8 mouse cellular contexts compared by ENCODE assay signal in the genomic region with DNA sequence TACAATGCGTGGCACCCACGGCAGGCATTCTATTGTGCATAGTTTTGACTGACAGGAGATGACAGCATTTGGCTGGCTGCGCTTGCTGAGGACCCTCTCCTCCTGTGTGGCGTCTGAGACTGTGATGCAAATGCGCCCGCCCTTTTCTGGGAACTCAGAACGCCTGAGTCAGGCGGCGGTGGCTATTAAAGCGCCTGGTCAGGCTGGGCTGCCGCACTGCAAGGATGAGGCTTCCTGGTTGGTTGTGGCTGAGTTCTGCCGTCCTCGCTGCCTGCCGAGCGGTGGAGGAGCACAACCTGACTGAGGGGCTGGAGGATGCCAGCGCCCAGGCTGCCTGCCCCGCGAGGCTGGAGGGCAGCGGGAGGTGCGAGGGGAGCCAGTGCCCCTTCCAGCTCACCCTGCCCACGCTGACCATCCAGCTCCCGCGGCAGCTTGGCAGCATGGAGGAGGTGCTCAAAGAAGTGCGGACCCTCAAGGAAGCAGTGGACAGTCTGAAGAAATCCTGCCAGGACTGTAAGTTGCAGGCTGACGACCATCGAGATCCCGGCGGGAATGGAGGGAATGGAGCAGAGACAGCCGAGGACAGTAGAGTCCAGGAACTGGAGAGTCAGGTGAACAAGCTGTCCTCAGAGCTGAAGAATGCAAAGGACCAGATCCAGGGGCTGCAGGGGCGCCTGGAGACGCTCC. TPM values are rescaled to one million over a fixed set of nuclear protein-coding genes. Genes with fewer than 3 reads are reported as not detected.
DNase-seq lines count a peak whose midpoint lies in the region; ATAC-seq lines count a peak whose summit lies in the region.

A gene (plus strand): TSS at position 150 of the 687 bp plus-strand sequence.

- peak within 1 kb of the TSS; percentile 66 for H3K9ac ChIP-seq in limb, embryonic 11.5 days (ENCODE audit: low read length)
- H3K9ac ChIP-seq in midbrain, embryonic 11.5 days (ENCODE audit: low read length) = peak within 1 kb of the TSS; percentile 75

- ATAC-seq in inflammation-experienced regulatory T-cells, adult 6 months = peak; percentile 47
- ATAC-seq in limb, embryonic 11.5 days (ENCODE audit: insufficient number of reproducible peaks, low FRiP score, low TSS enrichment, low read depth) = peak; percentile 75
- ATAC-seq in midbrain, embryonic 11.5 days (ENCODE audit: low FRiP score) = peak; percentile 96

- peak; percentile 3 to 18 for DNase-seq in cerebellum, adult 18-20 months
- DNase-seq in cerebellum, adult 9-11 months = no peak
- DNase-seq in embryo, embryonic 10 days (ENCODE audit: low spot score) = peak; percentile 87
- peak; percentile 56 for DNase-seq in gastrocnemius, postnatal 25 days
- DNase-seq in limb, embryonic 11.5 days (ENCODE audit: low spot score) = peak; percentile 71
- peak; percentile 95 for DNase-seq in midbrain, embryonic 11.5 days (ENCODE audit: low spot score, missing footprints)
- peak; percentile 51 for DNase-seq in skeletal muscle tissue, adult 2 months (ENCODE audit: low read depth, low spot score)

- no peaks in the 10 kb centered on the region for H3K36me3 ChIP-seq in limb, embryonic 11.5 days (ENCODE audit: control insufficient read depth, insufficient read depth, low read length)
- no peaks in the 10 kb centered on the region for H3K36me3 ChIP-seq in midbrain, embryonic 11.5 days (ENCODE audit: control insufficient read depth, insufficient read depth, low read length)

- 0 out of 2 replicates have a peak, but pooled peaks cover 5% of the 10 kb centered on the region for H3K27me3 ChIP-seq in limb, embryonic 11.5 days (ENCODE audit: control insufficient read depth, insufficient read depth, low read length)
- H3K27me3 ChIP-seq in midbrain, embryonic 11.5 days (ENCODE audit: control insufficient read depth, insufficient read depth, low read length) = no peaks in the 10 kb centered on the region

- WGBS in limb, embryonic 11.5 days = 7% methylated on average over 31 of the region's 31 CpGs
- 6% methylated on average over 31 of the region's 31 CpGs for WGBS in midbrain, embryonic 11.5 days

- H3K4me3 ChIP-seq in limb, embryonic 11.5 days (ENCODE audit: low read depth, low read length) = peak within 1 kb of the TSS; percentile 36
- peak within 1 kb of the TSS; percentile 46 for H3K4me3 ChIP-seq in midbrain, embryonic 11.5 days (ENCODE audit: low read depth, low read length)

- peak within 1 kb of the TSS; percentile 77 for H3K4me2 ChIP-seq in limb, embryonic 11.5 days (ENCODE audit: low read depth, severe bottlenecking)
- peak within 1 kb of the TSS; percentile 77 for H3K4me2 ChIP-seq in midbrain, embryonic 11.5 days

- H3K9me3 ChIP-seq in limb, embryonic 11.5 days (ENCODE audit: control insufficient read depth, low read length) = no peaks in the 10 kb centered on the region
- no peaks in the 10 kb centered on the region for H3K9me3 ChIP-seq in midbrain, embryonic 11.5 days (ENCODE audit: control insufficient read depth, low read length)

- no peaks in the 10 kb centered on the region for H3K4me1 ChIP-seq in limb, embryonic 11.5 days (ENCODE audit: control insufficient read depth, insufficient read depth, low read length)
- peaks cover 5% of the 10 kb centered on the region; the same call in 1 of the 2 replicates for H3K4me1 ChIP-seq in midbrain, embryonic 11.5 days (ENCODE audit: control insufficient read depth, insufficient read depth, low read length)

- no peak within 1 kb of the TSS for H3K27ac ChIP-seq in limb, embryonic 11.5 days (replicated peaks; ENCODE audit: low read depth, low read length)
- no peak within 1 kb of the TSS for H3K27ac ChIP-seq in midbrain, embryonic 11.5 days (ENCODE audit: low read depth, low read length)

RNA-seq across cellular contexts. Expression of the gene that starts here (rescaled TPM):
- 1 to 10 TPM; 6.3 to 7.2 TPM for total RNA-seq in gastrocnemius, postnatal 25 days (2021)
- polyA plus RNA-seq in inflammation-experienced regulatory T-cells, adult 6 months (2017; shearing (Covaris generic)) = 10 to 100 TPM; 20.4 to 31.5 (median 24.2) TPM
- polyA plus RNA-seq in limb, embryonic 11.5 days (2014; fragmentation: Nextera tagmentation; extraction: Ambion mirVana) = 0.21 and 0.23 TPM in 2 replicates
- 2.5 and 2.6 TPM in 2 replicates for polyA plus RNA-seq in midbrain, embryonic 11.5 days (2014; fragmentation: Nextera tagmentation; extraction: Ambion mirVana)

Comparison
In these comparisons a context has a peak if more than half of its experiments do, and no peak if none do; other contexts are left out.
1. Peak in DNase-seq, ATAC-seq, H3K4me3 ChIP-seq, H3K9ac ChIP-seq and H3K4me2 ChIP-seq in limb, embryonic 11.5 days; RNA of the gene not detected or under 1 TPM.